19 mouse cellular contexts compared by ENCODE assay signal in the genomic region with DNA sequence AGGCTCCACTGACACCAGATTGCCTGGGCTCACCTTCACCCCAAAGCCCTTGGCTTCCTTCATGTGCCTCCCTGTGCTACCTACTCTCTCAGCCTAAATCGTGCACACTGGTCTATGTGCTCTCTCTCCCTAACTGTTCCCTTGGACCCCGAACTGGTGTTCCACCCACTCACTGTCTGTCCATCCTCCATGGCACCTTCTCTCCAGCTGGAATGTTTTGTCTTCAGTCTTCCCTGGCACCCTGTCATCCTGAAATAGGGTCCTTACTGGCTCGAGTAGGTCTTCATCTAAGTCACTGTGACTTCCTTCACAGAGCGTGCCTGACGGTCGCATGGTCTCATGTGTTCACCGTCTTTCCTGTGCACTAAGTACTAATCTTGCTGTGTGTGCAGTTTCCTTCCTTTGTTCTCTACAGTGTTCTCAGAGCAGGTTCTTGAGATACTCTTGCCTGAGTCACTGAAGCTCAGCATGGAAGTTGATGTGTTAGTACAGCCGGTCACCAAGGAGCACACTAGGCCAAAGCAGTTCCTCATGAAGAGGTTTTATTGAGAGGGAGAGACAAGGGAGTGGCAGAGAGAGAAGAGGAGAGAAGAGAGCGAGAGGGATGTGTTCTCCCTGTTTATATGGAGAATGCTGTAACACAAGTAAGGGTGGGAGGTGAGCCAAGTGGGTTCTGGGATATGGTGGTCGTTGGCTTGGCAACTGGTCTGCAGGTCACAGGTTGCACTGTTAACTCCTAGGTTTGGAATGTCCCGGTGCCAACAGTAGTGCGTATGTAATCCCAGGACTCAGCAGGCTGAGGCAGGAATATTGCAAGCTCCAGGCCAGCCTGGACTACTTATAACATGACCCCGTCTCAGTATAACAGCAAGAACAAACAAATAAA. TPM values are rescaled to one million over a fixed set of nuclear protein-coding genes. Genes with fewer than 3 reads are reported as not detected.
A peak's percentile ranks its signal among the peaks of the same experiment; 100 is the strongest.
DNase-seq lines count a peak whose midpoint lies in the region; ATAC-seq and TF ChIP-seq lines count a peak whose summit lies in the region.
"Had no signal": no experiment of that assay in that cellular context is flagged by ENCODE, and none has a peak within 500 bp of the region (broad histone marks: within the 10 kb centered on the region; RNA-seq: fewer than 3 reads in every experiment).

No protein-coding gene starts in this region.

- H3K4me3 ChIP-seq in lung, embryonic 14.5 days (ENCODE audit: low read depth, low read length), result no peak overlapping the region
- H3K4me3 ChIP-seq in forebrain, embryonic 15.5 days, result no peak overlapping the region
- H3K4me3 ChIP-seq: forebrain, embryonic 10.5 days; gastrocnemius, adult 2 months; layer of hippocampus, adult 2 months; midbrain, embryonic 15.5 days had no signal

- no peaks in the 10 kb centered on the region for H3K4me1 ChIP-seq in lung, embryonic 14.5 days (ENCODE audit: insufficient read depth)
- no peaks in the 10 kb centered on the region for H3K4me1 ChIP-seq in forebrain, embryonic 15.5 days
- H3K4me1 ChIP-seq: forebrain, embryonic 10.5 days; midbrain, embryonic 15.5 days had no signal

- H3K27ac ChIP-seq in lung, embryonic 14.5 days (ENCODE audit: low read depth), result no peak overlapping the region; the same call in 1 of the 2 replicates
- H3K27ac ChIP-seq in forebrain, embryonic 15.5 days (replicated peaks), result no peak overlapping the region
- H3K27ac ChIP-seq: forebrain, embryonic 10.5 days; gastrocnemius, adult 2 months; layer of hippocampus, adult 2 months; midbrain, embryonic 15.5 days had no signal

- H3K27me3 ChIP-seq in lung, embryonic 14.5 days (ENCODE audit: insufficient read depth, low read length), result no peaks in the 10 kb centered on the region
- no peaks in the 10 kb centered on the region for H3K27me3 ChIP-seq in forebrain, embryonic 15.5 days
- H3K27me3 ChIP-seq: midbrain, embryonic 15.5 days had no signal

- ATAC-seq in frontal cortex, adult (ENCODE audit: low TSS enrichment), result 0 out of 2 replicates have a peak, but pooled peaks have one; percentile 14
- no peak for ATAC-seq in lung, embryonic 14.5 days (ENCODE audit: insufficient read depth)
- peak; percentile 81 for ATAC-seq in inflammation-experienced regulatory T-cells, adult 6 months
- no peak for ATAC-seq in forebrain, embryonic 15.5 days (replicated peaks)
- ATAC-seq: intestine, postnatal 0 days; midbrain, embryonic 15.5 days had no signal

- intact Hi-C loops in left cerebral cortex, postnatal 10 days (cut with DNase I), result no loop called here

- DNase-seq in frontal cortex, postnatal 25 days (ENCODE audit: low spot score in 2 of 2), result no peak
- peak; percentile 15 for DNase-seq in lung, embryonic 14.5 days
- no peak for DNase-seq in lung, postnatal 36 days
- DNase-seq in thymus, postnatal 14 days, result peak; percentile 50
- no peak for DNase-seq in left cerebral cortex, postnatal 10 days (ENCODE audit: extremely low spot score in 1 of 2, low spot score in 2 of 2)
- DNase-seq: cerebellum, adult 9-11 months; gastrocnemius, adult 2 months; heart, postnatal 4 days; lung, adult 18-20 months had no signal

- no peak overlapping the region for H3K4me2 ChIP-seq in lung, embryonic 14.5 days
- no peak overlapping the region for H3K4me2 ChIP-seq in forebrain, embryonic 15.5 days (replicated peaks)
- H3K4me2 ChIP-seq: midbrain, embryonic 15.5 days had no signal

- H3K36me3 ChIP-seq in lung, embryonic 14.5 days (ENCODE audit: insufficient read depth), result peaks cover 23% of the 10 kb centered on the region; the same call in 1 of the 2 replicates
- H3K36me3 ChIP-seq in forebrain, embryonic 15.5 days, result peaks cover 8% of the 10 kb centered on the region; the same call in 1 of the 2 replicates
- H3K36me3 ChIP-seq: midbrain, embryonic 15.5 days had no signal

- H3K9ac ChIP-seq in lung, embryonic 14.5 days, result no peak overlapping the region
- no peak overlapping the region for H3K9ac ChIP-seq in forebrain, embryonic 15.5 days (replicated peaks)
- H3K9ac ChIP-seq: midbrain, embryonic 15.5 days had no signal

- TF ChIP-seq CTCF in lung, embryonic 14.5 days (IDR thresholded peaks at IDR 0.05; ENCODE audit: low read depth), result no peak

- WGBS in lung, embryonic 14.5 days, result 81% methylated on average over 13 of the region's 13 CpGs
- 91% methylated on average over 13 of the region's 13 CpGs for WGBS in forebrain, embryonic 15.5 days

- no peaks in the 10 kb centered on the region for H3K9me3 ChIP-seq in lung, embryonic 14.5 days (ENCODE audit: low read depth, low read length)
- no peaks in the 10 kb centered on the region for H3K9me3 ChIP-seq in forebrain, embryonic 15.5 days
- H3K9me3 ChIP-seq: forebrain, embryonic 10.5 days; midbrain, embryonic 15.5 days had no signal

RNA-seq across cellular contexts. Expression of a gene that starts 27.6 kb away (rescaled TPM):
- 2.9 and 3.6 TPM in 2 replicates for polyA plus RNA-seq in lung, embryonic 14.5 days (2014; fragmentation: Nextera tagmentation; extraction: Ambion mirVana)
- 100 to 1,000 TPM; 108 to 142 (median 140) TPM for polyA plus RNA-seq in inflammation-experienced regulatory T-cells, adult 6 months (2017; shearing (Covaris generic))
- 1 to 10 TPM; 1.0 to 1.1 TPM for total RNA-seq in left cerebral cortex, postnatal 10 days (2021)
- polyA plus RNA-seq in forebrain, embryonic 15.5 days (2015; fragmentation: Nextera tagmentation; extraction: Ambion mirVana), result 0.98 and 1.6 TPM in 2 replicates

RNA-seq across cellular contexts. Expression of a gene that starts 41.8 kb away (rescaled TPM):
- not detected in 2 replicates for polyA plus RNA-seq in lung, embryonic 14.5 days (2014; fragmentation: Nextera tagmentation; extraction: Ambion mirVana)
- polyA plus RNA-seq in inflammation-experienced regulatory T-cells, adult 6 months (2017; shearing (Covaris generic)), result not detected
- total RNA-seq in left cerebral cortex, postnatal 10 days (2021), result under 1 TPM in 1 of 2 experiments, not detected in 1; 0.39 TPM
- polyA plus RNA-seq in forebrain, embryonic 15.5 days (2015; fragmentation: Nextera tagmentation; extraction: Ambion mirVana), result not detected in 2 replicates
- total RNA-seq: gastrocnemius, adult 2 months; heart, postnatal 4 days; layer of hippocampus, adult 2 months; MEL had no signal
- polyA plus RNA-seq: embryonic facial prominence, embryonic 11.5 days; forebrain, embryonic 10.5 days; intestine, postnatal 0 days; midbrain, embryonic 15.5 days; neural tube, embryonic 14.5 days had no signal

Comparison
In these comparisons a context has a peak if more than half of its experiments do, and no peak if none do; other contexts are left out.
1. DNase-seq: peak in lung, embryonic 14.5 days (single experiment) and thymus, postnatal 14 days (single experiment); none in frontal cortex, postnatal 25 days (0 of 2), lung, postnatal 36 days (single experiment) and left cerebral cortex, postnatal 10 days (0 of 2).
2. ATAC-seq: peak in frontal cortex, adult (single experiment) and inflammation-experienced regulatory T-cells, adult 6 months (single experiment); none in lung, embryonic 14.5 days (single experiment) and forebrain, embryonic 15.5 days (single experiment).
3. RNA of a gene that starts 27.6 kb away (polyA plus RNA-seq): 108 to 142 TPM in inflammation-experienced regulatory T-cells, adult 6 months; 2.9 to 3.6 TPM in lung, embryonic 14.5 days and 0.98 to 1.6 TPM in forebrain, embryonic 15.5 days; every median in the first group is over 10 times any median in the second.